Mouse (Mus musculus): Measurements from ENCODE around the gene Gm20671.
A peak's percentile ranks its signal among the peaks of the same experiment; 100 is the strongest.
"Not testable (repeated sequence)": the region's sequence is repeated elsewhere in the genome, so short reads cannot be mapped to it uniquely, and the experiment has no call there.

Gene Gm20671

DNA sequence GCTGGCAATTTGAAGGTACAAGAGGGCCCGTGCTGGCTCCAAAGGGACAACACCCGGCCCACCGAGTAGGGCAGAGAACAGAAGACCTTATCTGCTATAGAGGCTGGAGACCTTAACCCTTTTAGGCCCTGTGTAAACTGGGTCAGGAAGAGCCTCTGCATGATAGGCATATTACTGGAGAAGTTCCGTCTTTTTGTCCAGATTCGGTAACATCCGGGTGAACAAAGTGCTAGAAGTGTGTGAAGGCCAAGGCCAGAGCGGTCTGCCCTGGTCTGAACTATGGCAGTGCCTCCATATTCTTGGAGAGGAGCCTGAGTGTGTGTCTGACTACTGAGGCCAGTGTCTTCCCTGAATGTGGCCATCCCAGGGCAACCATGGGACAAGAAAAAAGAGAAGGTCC is at the start of gene Gm20671:
Gene Gm20671, minus strand, starts transcription at position 101 of the 400 bp plus-strand sequence.
- no peak for DNase-seq (ENCODE audit: low spot score in 2 of 2)

DNA sequence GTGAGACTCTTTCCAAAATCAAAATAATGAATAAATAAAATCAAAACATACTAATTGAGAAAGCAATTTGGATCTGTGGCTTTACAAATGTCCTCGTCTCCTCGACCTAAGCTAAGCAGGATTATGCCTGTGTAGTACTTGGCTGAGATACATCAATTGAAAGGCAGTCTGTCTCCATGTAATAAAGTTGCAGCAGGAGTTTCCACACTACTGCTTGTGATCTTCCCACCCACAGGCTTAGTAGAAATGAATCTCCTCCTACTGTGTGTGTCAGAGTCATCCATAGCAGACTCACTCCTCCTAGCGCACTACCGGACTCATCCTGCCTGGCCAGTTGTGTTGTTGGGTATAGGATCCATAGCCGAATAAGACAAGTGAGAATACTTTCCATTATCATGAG is 45.4 kb upstream of the Gm20671 start:
- no peak for DNase-seq (ENCODE audit: low spot score in 2 of 2)

DNA sequence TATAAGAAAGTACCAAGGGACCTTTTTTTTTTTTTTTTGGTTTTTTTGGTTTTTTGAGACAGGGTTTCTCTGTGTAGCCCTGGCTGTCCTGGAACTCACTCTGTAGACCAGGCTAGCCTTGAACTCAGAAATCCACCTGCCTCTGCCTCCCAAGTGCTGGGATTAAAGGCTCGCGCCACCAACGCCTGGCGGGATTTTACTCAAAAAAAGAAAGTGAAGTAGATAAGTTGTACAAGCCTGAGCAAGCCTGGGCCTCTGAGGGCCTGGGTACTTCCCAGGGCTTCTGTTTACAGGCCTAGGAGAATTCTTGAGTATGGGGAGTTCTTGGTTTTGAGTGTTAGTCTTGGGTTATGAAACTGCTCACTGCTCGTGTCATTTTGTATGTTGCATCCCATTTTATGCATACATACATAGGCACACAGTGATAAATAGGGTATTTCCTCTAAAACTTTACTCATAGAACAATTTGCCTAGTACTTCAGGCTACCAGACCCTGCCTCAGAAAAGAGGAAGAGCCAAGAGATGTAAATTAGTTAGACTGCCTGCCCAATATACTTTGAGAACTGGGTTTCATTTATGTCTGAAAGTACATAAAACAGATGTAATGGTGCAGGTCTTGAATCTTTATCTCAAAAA is 42.6 kb upstream of the Gm20671 start:
- peak; percentile 30 to 37 for DNase-seq (ENCODE audit: low spot score in 2 of 2)

DNA sequence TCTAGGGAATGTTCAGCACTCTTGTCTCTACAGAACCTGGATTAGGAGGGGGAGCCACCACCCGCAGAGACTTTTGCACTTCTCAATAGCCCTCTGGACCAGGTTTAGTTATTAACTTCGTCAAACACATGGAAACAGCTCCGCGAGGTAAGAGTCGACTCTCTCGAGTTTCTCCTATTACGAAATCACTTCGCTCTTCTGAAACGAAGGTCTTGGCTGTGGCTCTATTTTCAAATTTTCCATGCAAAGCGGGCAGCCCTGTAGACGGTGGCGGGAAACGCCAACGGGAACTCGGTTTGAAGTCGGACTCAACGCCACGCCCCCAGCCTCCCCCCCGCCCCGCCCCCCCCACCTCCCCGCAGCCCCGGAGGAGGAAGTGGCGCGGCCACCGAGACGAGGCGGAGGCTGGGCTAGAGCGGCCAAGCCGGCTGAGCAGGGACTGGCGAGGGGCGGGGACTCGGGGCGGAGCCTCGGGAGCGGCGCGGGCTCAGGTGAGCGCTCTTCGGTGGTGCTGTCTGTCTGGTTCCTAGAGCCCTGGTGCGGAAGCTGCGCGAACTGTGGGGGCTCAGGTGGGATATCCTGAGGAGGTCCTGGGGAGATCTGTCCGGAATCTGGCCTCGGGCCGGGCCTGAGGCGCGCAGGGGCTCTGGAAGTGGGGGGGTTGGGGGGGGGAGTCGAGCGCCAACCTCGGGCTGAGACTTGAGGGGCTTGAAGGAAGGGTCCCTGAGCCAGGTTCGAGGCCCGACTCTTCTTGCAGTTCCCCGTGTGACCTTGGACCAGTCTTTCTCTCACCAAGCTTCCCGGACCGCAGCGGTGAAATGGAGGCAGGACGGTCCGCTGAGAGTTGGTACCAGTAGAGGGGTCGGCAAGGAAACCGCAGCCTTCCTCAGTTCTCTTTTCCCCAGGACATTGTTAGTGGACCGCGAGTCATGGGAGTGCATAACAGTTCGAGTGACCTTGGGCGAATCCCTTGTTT is 36.6 kb upstream of the Gm20671 start, which contains the start of gene Depdc5:
Gene Depdc5, plus strand, starts transcription at position 449 of the 976 bp plus-strand sequence.
- DNase-seq (ENCODE audit: low spot score in 2 of 2) = peak; percentile 96 to 98

DNA sequence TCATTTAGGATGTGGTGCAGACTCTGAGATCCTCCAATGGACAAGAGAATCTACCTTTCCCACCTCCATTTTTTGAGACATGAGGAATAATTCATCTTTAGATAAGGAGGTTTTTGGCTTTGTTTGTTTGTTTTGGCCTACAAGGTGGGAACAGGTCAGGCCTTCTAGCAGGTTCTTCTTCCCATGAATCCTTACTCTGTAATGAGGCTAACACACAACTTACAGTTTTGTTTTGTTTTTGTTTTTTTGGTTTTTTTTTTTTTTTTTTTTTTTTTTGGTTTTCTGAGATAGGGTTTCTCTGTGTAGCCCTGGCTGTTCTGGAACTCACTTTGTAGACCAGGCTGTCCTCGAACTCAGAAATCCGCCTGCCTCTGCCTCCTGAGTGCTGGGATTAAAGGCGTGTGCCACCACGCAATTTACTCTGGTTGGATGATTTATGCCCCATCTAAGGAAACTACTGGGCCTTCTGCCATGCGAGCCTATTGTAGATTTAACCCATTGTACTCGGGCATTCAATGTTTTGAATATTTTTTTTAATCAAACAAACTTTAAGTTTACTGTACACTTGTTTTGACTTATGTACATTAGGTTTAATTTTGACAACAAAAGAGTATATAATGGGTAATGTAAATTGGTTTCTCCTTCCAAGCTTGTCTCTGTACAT is 35.7 kb upstream of the Gm20671 start:
- DNase-seq (ENCODE audit: low spot score in 2 of 2) = no peak

DNA sequence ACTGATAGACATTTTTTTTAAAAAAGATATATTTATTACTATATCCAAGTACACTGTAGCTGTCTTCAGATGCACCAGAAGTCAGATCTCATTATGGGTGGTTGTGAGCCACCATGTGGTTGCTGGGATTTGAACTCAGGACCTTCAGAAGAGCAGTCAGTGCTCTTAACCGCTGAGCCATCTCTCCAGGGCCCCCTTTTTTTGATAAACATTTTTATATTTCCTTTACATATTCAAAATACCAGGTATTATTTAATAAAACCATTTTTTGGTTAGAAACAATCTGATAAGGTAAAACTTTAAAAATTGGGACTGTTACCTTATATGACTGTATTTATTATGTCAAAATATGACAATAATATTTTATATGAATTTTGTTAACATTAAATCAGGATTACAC is 34.2 kb upstream of the Gm20671 start:
- no peak for DNase-seq (ENCODE audit: low spot score in 2 of 2)

DNA sequence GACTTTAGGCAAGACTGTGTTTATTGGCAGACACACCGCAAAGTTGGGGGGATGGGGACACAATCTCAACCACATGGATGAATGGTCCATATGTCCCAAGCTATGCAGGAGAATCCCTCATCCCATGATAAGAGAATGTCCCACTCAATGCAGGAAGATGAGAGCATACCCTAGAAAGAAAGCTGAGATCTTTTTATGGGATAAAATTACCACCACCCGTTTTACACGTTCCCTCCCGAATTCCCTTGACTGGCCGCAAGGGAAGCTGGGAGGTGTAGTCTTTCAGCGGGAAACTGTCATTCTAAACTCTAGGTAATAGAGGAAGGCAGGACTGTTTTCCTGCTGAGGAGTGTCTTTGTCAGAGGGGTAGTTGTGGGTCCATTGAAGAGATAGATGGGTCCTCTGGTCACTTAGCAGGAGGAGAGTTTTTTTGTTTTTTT is 30.9 kb upstream of the Gm20671 start:
- peak; percentile 40 to 52 for DNase-seq (ENCODE audit: low spot score in 2 of 2)

DNA sequence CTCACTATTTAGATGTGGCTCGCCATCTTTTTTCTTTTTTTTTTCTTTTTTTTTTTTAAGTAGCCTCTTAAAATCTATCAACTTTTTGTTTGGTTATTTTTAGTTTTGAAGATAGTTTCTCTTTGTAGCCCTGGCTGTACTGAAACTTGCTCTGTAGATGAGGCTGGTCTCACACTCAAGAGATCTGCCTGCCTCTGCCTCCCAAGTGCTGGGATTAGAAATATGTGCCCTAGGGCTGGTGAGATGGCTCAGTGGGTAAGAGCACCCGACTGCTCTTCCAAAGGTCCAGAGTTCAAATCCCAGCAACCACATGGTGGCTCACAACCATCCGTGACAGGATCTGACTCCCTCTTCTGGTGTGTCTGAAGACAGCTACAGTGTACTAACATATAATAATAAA is 28.4 kb upstream of the Gm20671 start:
- DNase-seq (ENCODE audit: low spot score in 2 of 2) = not testable (repeated sequence)

DNA sequence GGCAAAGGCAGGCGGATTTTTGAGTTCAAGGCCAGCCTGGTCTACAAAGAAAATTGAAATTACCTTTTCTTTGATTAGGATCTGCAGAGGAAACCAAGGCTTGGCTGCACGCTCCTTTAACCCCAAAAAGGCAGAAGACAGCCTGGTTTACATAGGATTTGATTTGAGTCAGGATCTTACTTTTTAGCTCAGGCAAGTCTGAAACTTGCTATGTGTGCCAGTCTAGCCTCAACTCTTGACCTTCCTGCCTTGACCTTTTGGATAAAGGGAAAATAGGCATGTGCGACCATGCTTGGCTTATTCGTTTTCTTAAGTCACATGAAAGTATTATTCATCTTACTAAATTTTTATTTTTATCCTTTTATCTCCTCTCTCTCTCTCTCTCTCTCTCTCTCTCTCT is 27.9 kb upstream of the Gm20671 start:
- DNase-seq (ENCODE audit: low spot score in 2 of 2) = no peak

DNA sequence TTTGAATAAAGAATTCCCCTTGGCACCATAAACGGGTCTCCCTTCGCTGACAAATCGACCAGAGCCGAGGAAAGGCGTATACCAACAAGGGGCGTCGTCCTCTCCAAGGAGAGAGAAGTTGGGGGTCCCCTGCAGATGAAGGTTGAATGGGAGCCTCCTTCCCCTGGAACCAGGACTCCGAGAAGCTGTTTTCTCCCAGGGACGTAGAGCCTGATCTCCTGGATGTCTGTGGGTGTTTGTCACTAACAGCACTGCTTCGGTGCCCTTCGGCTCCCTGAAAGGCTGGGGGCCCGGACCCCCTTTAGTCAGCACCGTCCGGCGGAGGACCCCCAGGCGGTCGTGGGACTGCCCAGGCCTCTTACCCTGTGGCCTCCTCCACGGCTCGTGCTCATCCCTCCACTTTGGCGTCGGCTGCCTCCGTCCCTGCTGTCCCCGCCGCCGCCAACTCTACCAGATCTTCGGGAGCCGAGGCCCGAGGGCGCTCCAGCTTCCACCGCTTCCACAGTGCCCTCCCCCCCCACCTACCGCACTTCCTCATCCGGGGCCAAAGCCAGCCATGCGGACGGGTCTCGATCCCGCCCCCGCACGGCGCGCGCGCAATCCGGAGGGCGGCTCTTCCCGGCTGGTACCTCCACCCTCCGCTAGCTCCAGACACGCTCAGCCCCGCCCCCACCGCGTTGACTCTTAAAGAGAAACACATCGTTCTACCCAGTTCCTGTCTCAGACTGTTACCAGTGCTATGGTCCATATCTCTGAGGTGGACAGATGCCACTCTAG is 27.0 kb upstream of the Gm20671 start, which contains the start of gene Prr14l:
Gene Prr14l, minus strand, starts transcription at position 526 of the 777 bp plus-strand sequence.
- peak; percentile 97 to 98 for DNase-seq (ENCODE audit: low spot score in 2 of 2)

DNA sequence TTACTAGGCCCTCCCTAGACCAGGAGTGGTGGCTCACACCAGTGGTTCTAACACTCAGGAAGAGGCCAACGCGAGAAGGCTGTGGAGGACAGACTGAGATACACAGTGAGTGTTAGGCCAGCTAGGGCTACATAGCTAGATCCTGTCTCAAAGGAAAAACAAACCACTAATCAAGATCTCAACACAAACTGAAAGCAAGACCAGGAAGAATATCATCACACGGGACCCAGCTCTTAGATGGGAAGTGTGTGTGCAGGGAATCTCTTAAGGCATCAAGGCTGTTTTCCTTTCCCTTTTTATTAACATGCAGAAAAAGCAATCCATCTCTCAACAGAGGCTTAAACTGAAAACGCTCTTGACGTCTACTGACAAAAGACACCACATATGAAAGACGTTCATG is 25.1 kb upstream of the Gm20671 start:
- no peak for DNase-seq (ENCODE audit: low spot score in 2 of 2)

DNA sequence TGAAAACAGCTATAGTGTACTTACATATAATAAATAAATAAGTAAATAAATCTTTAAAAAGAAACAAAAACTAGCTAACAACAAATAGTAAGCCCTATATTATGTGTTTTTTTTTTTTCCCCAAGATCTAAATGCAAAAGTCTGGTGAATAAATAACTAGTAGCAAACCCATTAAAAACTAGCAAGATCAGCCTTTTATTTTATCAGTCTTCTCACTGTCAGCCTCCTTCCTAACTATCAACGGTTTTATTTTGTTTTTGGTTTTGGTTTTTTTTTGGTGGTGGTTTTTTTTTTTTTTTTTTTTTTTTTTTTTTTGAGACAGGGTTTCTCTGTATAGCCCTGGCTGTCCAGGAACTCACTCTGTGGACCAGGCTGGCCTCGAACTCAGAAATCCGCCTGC is 22.7 kb upstream of the Gm20671 start:
- DNase-seq (ENCODE audit: low spot score in 2 of 2) = not testable (repeated sequence)

DNA sequence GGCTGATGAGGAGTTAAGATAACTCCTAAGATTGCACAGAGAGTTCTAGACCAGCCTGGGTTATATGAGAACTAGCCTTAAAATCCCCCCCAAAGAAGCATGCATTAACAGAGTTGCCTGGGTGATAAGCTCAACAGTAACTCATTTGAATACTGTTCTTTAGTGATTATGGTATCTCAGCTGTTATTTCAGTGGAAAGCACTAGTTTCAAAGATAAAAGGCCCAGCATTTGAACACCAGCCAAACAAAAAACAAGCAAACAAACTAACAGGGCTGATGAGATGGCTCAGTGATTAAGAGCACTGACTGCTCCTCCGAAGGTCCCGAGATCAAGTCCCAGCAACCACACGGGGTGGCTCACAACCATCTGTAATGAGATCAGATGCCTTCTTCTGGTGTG is 22.3 kb upstream of the Gm20671 start:
- no peak for DNase-seq (ENCODE audit: low spot score in 2 of 2)

DNA sequence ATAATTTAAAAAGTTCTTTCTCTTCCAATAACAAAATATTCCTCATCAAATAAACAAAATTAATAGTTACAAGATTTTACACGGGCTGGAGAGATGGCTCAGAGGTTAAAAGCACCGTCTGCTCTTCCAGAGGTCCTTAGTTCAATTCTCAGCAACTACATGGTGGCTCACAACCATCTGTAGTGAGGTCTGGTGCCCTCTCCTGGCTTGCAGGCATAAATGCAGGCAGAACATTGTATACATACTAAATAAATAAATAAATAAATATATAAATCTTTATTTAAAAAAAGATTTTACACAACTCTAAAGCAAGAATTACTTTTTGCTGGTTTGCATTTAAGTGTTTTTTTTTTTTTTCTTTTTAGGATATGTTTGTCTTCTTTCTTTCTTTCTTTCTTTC is 13.1 kb upstream of the Gm20671 start:
- no peak for DNase-seq (ENCODE audit: low spot score in 2 of 2)

DNA sequence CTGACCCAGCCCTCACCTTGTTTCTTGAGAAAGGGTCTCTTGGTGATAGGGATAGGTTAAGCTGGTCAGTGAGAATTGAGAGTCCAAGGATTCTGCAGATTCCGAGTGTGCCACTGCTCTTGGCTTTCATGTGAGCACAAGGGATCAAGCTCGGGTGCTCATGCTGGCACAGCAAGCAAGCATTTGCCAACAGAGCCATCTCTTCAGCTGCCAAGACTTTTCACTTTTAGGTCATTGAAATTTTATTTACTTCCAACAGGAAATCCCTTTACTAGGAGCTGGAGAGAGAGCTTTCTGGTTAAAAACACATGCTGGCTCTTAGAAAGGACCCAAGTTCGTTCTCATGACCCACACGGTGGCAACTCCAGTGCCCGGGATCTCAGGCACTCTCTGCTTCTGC is 10.1 kb upstream of the Gm20671 start:
- no peak for DNase-seq (ENCODE audit: low spot score in 2 of 2)

DNA sequence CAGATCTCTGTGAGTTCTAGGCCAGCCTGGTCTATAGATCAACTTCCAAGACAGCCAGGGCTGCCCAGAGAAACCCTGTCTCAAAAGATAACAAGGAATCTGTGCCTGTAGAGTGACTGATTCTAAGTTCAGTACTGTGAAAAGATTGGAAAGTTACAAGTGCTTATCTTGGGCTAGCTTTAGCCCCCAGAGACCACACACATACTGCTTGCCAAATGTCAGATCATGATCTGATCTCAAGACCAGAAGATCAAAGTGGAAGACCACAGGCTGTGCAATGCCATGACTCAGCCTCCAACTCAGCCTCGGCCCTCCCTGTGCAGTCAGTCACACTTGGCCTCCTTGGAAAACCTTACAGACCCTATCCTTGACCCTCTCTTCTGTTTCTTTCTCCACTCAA is 7.6 kb upstream of the Gm20671 start:
- DNase-seq (ENCODE audit: low spot score in 2 of 2) = no peak

DNA sequence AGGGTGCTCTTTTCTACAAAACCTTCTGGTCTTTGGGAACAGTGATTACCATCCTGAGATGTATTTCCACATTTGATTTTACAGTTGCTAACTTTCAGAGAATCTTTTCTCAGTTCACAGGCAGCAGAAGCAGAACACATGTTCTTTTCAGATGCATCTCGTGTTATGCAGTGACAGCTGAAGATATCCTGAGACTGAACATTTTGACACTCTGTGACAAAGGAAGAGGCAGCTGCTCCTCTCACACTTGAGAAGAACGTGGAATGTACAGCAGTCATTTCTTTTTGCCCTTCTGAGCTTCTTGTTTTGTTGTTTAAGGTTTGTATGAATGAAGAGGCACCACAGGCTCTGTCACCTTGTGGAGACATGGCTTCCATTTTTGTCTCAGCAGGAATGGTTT is 3.1 kb upstream of the Gm20671 start:
- DNase-seq (ENCODE audit: low spot score in 2 of 2) = no peak

DNA sequence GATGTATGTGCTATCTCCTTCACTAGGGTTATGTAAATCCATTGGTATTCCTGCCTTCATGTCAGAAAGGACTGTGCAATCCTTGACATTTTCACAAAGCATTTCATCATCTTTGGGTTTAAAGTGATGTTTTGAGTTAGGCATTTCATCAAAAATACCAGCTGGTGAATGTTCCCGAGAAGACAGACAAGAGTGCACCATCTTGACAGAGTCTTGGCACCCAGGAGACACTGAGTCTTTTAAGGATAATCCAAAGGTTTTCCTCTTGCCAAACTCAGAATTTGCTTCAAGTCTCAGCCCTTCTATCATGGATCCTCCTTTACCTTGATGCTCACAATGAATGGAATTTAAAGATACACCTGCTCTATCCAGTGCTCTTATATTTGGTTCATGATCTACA is 1.9 kb upstream of the Gm20671 start:
- DNase-seq (ENCODE audit: low spot score in 2 of 2) = not testable (repeated sequence)

DNA sequence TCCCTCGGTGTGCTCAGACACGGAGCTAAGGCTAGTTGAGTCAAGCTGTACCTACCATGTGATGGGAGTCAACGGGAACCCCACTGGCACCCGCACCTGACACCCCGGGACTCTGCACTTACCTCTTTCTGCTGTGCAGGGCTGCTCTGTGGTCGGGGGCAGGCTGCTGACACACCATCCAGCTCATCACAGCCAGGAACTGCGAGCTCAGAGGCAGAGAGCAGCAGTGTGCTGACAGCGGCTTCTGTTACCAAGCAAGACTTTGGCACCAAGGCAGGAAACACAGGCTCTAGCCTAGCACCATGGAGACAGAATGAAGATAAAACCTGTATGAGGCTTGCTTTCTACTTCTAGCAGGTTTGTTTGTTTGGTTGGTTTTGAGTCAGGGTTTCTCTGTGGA is 6.4 kb downstream of the Gm20671 start:
- no peak for DNase-seq (ENCODE audit: low spot score in 2 of 2)

DNA sequence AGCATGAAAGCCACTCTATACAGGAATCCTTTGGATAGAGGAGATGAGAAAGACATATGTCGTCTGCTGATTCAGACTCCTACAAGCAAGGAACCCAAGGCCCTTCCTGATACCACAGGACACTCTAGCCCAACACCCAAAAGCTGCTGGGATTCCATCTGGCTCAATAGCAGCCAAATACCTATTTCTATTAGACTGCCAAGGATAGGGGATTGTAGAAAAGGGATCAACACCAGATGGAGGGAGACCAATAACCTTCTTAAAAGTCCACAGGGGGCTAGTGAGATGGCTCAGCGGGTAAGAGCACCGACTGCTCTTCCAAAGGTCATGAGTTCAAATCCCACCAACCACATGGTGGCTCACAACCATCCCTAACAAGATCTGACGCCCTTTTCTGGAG is 11.5 kb downstream of the Gm20671 start:
- no peak for DNase-seq (ENCODE audit: low spot score in 2 of 2)

DNA sequence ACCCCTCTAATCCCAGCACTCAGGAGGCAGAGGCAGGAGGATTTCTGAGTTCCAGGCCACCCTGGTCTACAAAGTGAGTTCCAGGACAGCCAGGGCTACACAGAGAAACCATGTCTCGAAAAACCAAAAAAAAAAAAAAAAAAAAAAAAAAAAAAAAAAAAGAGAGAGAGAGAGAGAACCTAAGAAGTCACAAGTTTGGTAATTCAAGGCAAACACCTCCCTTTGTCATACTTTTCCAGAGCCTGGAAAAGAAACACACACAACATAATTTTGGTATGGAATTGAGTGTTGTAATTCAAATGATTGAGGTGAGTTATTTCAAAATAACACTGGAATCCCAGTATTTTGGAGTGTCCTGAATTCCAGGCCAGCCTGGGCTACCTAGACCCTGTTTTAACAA is 40.5 kb downstream of the Gm20671 start:
- DNase-seq (ENCODE audit: low spot score in 2 of 2) = not testable (repeated sequence)
